Mouse (Mus musculus) bone marrow, adult 2 months (tissue): ENCODE data around the gene Prkn.

Source experiments
- CTCF ChIP-seq: fragments of 200-500 bp; IDR thresholded peaks from 2 replicates; pipeline ENCODE4 v1.5.1; 2011; ENCODE audit warnings: low read length, control low read depth; ENCODE audit not compliant: control insufficient read depth, insufficient read depth
- POLR2A ChIP-seq: fragments of 200-500 bp; IDR thresholded peaks from 2 replicates; pipeline ENCODE4 v1.6.1; 2011; ENCODE audit warnings: low read depth, mild to moderate bottlenecking, control low read depth, low read length, borderline replicate concordance; ENCODE audit not compliant: control insufficient read depth

DNA sequence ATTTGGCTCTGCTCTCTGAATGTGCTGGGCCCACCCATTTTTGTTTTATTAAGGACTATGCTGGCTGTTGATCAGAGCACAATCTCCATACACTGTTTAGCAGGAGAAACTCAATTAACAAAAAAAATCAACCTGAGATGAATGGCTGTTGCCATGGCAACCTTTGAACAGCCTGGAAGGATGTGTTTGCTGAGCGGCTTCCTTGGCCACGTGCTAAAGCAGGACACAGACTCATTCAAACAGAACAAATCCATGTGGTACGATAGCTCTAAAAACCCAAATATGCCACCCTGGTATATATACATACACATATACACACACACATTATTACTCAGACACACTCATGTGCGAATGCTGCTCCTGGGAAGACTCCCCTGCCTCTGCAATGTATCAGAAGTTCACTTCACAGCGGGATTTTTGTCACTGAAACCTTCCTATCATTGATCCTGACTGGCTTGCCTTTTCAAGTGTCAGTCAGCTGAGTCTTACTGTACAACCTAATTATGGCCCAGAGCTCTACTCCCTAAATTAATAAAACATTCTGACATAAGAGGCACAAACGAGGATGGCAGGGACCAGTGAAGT is 236.2 kb downstream of the Prkn start:
- TF ChIP-seq CTCF (no peak), POLR2A (no peak)
